Mouse (Mus musculus) T-helper 1 cell (primary cell): ENCODE results near the gene Gm7534.

ENCODE experiments used
- in situ Hi-C: fragments of 300-600 bp; cut with MboI, MseI; formaldehyde crosslinking; loops from one replicate; pipeline ENCODE4 v1.15.1; 2025; ENCODE audit warnings: high pct_unique_total_duplicates

Gene Gm7534

DNA sequence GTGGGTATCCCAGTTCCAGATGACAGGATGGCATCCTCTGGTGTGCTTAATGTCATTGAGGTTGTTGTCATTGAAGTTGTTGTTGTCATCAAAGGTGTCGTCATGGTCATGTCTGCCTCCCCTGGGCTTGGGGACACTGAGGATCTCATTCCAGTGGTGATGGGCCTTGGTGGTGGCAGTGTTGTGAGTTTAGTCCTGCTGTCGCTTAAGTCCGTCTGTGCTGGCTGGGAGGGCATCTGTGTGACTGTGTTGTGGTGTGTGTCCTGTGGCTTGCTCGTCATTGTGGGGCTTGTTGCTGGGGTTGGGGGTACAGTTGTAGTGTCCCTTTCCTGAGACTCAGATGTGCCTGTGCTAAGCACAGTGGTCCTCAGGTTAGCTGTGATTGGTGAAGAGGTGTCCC is at the start of gene Gm7534:
TSS of gene Gm7534 (minus strand) at position 101 of the 400 bp plus-strand sequence.
- in situ Hi-C loops: no loop called here

GRCm38 (mm10) chr4:134252131-134252910 is 49.5 kb upstream of the Gm7534 start:
- in situ Hi-C loops: no loop called here

- in situ Hi-C loops: no loop called here
Measured at GRCm38 (mm10) chr4:134251241-134252130, 48.7 kb upstream of the Gm7534 start.

- in situ Hi-C loops: no loop called here
Measured at GRCm38 (mm10) chr4:134250930-134251240, 48.1 kb upstream of the Gm7534 start.

DNA sequence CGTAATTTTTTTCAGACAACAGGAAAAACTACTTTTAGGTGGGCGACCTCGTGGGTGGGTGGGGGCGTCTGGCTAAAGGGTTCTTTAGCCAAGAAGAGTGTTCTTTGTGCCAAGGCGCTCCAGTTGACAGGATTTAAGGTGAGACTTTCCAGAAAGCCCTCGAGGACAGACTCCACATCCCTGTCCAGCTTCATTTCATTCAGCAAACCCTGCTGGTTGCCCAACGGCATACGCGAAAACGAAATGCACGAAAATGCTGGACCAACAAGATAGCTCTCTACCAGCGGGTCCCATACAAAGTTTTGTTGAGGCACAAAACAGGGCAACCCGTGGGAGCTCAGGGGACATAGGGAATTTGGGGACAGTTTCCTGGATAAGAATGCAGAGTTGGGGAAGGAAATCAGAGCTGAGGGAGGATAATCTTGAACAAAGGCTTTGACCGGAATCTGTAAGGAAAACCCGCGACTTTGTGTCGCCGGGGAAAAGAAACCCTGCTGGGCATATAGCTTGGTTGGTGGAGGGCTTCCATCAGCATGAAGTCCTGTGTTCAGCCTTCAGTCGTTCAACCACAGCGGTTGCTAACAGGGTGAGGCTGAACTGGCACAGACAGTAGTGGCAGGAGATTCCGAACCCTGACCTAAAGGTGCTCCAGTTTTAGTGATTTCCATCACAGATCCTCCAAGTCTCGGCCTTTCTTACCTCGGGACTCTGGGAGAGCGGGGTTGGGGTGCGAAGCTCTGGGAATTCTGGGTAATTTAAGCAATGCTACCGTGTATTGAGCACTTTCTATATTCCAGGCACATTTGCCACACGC is 47.5 kb upstream of the Gm7534 start:
- in situ Hi-C loops: no loop called here

DNA sequence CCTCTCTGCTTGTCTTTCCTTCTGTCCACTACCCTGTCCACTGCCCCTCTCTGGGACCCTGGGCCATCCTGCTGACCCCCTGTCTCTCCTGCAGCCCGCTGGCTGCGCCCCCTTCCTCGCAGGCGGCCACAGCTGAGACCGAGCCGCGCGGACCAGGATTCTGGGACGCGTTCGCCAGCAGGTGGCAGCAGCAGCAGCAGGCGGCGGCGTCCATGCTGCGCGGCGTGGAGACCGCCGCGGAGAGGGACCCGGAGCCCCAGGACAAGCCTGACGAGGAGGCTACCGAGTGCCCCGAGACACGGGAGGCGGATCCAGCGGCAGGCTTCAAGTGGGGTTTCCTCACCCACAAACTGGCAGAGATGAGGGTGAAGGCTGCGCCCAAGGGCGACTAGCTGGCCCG is 46.8 kb upstream of the Gm7534 start:
- in situ Hi-C loops: loop anchor here (5.0 kb wide), 1 partner anchor 43 kb away; no protein-coding TSS in a partner anchor

DNA sequence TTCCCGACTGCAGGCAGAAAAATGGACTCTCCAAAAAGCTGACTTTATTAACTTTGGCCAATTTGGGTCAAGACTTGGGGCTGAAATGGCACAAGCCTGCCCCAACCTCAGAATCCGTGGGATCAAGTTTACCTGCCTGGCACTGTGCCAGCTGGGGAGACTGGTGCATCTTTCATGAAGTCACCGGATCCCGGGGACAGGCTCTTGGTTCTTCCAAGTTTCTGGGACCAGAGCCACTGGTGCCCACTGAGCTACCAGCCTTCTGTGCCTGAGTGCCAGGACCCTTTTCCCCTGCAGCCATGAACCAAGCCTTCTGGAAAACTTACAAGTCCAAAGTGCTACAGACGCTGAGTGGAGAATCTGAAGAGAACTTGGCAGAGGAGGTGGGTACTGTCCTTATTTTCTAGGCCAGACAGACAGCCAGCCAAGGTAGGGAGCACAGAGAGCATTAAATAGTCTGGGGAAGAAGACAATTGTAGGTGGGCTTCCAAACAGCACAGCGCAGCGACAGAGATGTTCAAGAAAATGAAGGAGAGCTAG is 44.0 kb upstream of the Gm7534 start, which contains the start of gene Gm30191:
TSS of gene Gm30191 (plus strand) at position 217 of the 540 bp plus-strand sequence.
- in situ Hi-C loops: loop anchor here (5.0 kb wide), 1 partner anchor 46 kb away; no protein-coding TSS in a partner anchor

DNA sequence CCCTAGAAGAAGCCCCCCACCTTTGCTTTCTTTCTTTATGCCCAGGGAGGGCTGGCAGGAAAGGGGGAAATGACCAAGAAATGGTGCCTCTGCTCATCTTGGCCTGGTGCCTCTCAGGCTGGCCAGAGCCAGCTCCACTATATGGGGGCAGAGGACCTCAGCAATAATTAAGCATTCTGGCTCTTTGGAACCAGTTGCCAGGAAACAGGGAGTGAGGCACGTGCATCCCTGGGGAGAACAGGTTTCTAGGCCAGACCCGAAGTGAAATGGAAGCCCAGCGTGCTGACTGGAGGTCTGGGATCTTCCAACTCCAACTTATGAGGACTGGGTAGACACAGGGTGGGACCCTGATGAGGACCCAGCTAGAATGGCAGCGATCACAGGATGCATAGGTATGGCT is 43.5 kb upstream of the Gm7534 start:
- in situ Hi-C loops: loop anchor here (5.0 kb wide), 1 partner anchor 46 kb away; no protein-coding TSS in a partner anchor

DNA sequence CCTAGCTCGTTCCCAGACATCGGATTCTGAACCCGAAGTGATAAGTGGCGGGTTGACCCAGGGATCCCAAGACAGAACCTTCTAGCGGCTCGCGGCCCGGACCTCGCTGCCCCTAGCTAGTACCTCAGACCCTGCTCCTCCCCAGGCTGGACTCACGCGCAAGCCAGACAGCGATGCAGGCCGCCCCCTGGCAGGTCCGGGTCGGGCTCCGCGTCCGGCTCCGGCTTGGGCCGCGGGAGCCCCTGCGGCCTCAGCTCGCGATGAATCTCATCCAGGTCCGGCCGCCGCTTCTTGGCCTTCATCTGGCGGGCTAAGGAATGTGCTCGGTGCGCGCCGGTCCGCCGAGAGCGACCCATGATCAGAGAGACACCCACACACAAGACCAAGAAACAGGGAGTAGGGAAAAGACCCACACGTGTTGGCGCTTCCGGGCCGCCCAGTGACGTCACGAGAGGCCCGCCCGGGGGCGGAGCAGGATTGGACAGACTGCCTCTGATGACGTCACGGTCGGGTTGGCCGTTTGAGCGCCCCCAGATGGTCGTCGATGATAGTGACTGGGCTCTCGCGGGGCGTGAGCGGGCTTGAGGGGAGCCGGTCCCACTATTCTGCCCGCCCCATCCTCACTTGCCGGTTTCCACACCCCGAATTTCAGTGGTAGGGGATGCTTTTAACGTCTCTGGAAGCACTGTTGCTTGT is 42.5 kb upstream of the Gm7534 start, which contains the start of gene Zfp593:
TSS of gene Zfp593 (minus strand) at position 445 of the 696 bp plus-strand sequence.
- in situ Hi-C loops: loop anchor here (5.0 kb wide), 1 partner anchor 47 kb away; no protein-coding TSS in a partner anchor

- in situ Hi-C loops: no loop called here
Measured at GRCm38 (mm10) chr4:134243516-134244250, 40.9 kb upstream of the Gm7534 start, which contains the start of gene E130218I03Rik. E130218I03Rik (plus strand) TSS chr4:134243662.

- in situ Hi-C loops: no loop called here
Measured at GRCm38 (mm10) chr4:134238686-134239085, 35.9 kb upstream of the Gm7534 start.

- in situ Hi-C loops: no loop called here
Measured at GRCm38 (mm10) chr4:134238279-134238651, 35.5 kb upstream of the Gm7534 start, which contains the start of gene Cnksr1. Cnksr1 (minus strand) TSS chr4:134238399.

GRCm38 (mm10) chr4:134237582-134238278 is 34.9 kb upstream of the Gm7534 start:
- in situ Hi-C loops: no loop called here

DNA sequence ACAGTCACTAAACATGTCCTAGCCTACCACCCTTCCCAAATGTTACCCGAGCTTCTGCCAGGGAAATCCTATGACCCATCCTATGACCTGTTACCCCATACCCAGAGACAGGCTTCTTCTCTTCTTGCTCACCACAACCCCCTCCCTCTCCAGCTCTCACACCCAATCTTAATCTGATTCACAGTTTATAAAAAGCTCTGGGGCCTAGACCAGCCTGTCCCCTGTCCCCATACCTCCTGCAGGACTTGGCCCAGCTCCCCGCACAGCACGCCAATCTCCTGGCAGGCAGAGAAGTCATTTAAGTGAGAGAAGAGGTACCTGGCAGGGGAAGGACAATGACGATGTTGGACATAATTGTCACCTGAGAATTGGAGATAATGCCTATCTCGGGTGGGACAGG is 32.1 kb upstream of the Gm7534 start:
- in situ Hi-C loops: no loop called here

GRCm38 (mm10) chr4:134230431-134230830 is 27.6 kb upstream of the Gm7534 start:
- in situ Hi-C loops: no loop called here

DNA sequence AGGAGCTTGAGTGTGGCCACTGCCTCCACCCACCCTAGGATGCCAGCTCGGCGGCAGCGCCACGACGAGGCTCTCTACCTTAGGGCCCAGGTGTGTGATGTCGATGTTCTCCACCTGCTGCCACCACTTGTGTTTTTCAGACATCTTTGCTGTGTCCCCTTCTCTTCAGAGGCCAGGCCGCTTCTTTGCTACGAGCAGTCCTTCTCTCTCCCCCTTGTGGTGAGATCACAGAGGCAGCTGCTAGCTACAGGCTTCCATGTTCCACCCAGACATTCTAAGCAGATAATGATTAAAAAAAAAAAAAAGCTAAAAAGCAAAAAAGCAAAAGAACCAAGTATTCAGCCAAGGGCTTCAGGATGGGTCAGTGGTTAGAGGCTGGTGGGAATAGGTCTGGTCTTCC is 24.4 kb upstream of the Gm7534 start, which contains the start of gene Catsper4:
TSS of gene Catsper4 (minus strand) at position 190 of the 400 bp plus-strand sequence.
- in situ Hi-C loops: no loop called here

GRCm38 (mm10) chr4:134222793-134223600 is 20.2 kb upstream of the Gm7534 start:
- in situ Hi-C loops: no loop called here

- in situ Hi-C loops: no loop called here
Measured at GRCm38 (mm10) chr4:134206488-134207053, 3.8 kb upstream of the Gm7534 start.
